Mouse (Mus musculus) ES-E14 (cell line): Measurements from ENCODE around the gene Hes6. TPM values are rescaled to one million over a fixed set of nuclear protein-coding genes. Genes with fewer than 3 reads are reported as not detected.

ENCODE experiments used
- DNase-seq: peaks from one replicate; pipeline ENCODE4 v3.0.0-alpha.2; 2013; ENCODE audit warnings: low read depth, low spot score
- H3K27ac ChIP-seq: 2 replicates; pipeline ENCODE4 v1.5.1; 2012; ENCODE audit warnings: low read depth, mild to moderate bottlenecking, low read length, moderate library complexity, mixed read lengths; ENCODE audit not compliant: poor library complexity, insufficient read depth, severe bottlenecking
- H3K36me3 ChIP-seq: 2 replicates; pipeline ENCODE4 v1.6.1; 2012; ENCODE audit warnings: mild to moderate bottlenecking, low read length, moderate library complexity, mixed read lengths; ENCODE audit not compliant: control insufficient read depth, poor library complexity, insufficient read depth, severe bottlenecking
- H3K4me1 ChIP-seq, 2 experiments: fragments of 150-350 bp in 1 of 2; sonication (generic) in 1 of 2; 2 replicates each; pipeline ENCODE4 v1.6.1; 2012; ENCODE audit warnings: low read length in 2 of 2, mild to moderate bottlenecking in 1 of 2, mixed read lengths in 1 of 2; ENCODE audit not compliant: control insufficient read depth in 2 of 2, insufficient read depth in 2 of 2, poor library complexity in 1 of 2
- H3K4me3 ChIP-seq, 2 experiments: fragments of 150-350 bp in 1 of 2; sonication (generic) in 1 of 2; 2 replicates each; pipeline ENCODE4 v1.5.1; 2012; ENCODE audit warnings: low read length in 2 of 2, low read depth in 1 of 2, mild to moderate bottlenecking in 1 of 2, mixed read lengths in 1 of 2; ENCODE audit not compliant: insufficient read depth in 1 of 2, poor library complexity in 1 of 2, severe bottlenecking in 1 of 2
- H3K9ac ChIP-seq: 2 replicates; pipeline ENCODE4 v1.6.1; 2012; ENCODE audit warnings: low read depth, mild to moderate bottlenecking, low read length, mixed read lengths; ENCODE audit not compliant: poor library complexity, insufficient read depth, severe bottlenecking
- H3K9me3 ChIP-seq: fragments of 150-350 bp; sonication (generic); 2 replicates; pipeline ENCODE4 v1.6.1; 2012; ENCODE audit warnings: low read depth, mild to moderate bottlenecking, low read length; ENCODE audit not compliant: control insufficient read depth, insufficient read depth
- CHD2 ChIP-seq: IDR thresholded peaks from 2 replicates; pipeline ENCODE4 v1.6.1; 2014; ENCODE audit warnings: mild to moderate bottlenecking, low read depth, low read length, inconsistent platforms
- HCFC1 ChIP-seq: IDR thresholded peaks from 2 replicates; pipeline ENCODE4 v1.6.1; 2012; ENCODE audit warnings: low read length, inconsistent platforms, borderline replicate concordance; ENCODE audit not compliant: insufficient read depth
- MAFK ChIP-seq: IDR thresholded peaks from 2 replicates; pipeline ENCODE4 v1.6.1; 2014; ENCODE audit warnings: mild to moderate bottlenecking, low read depth, low read length, inconsistent platforms; ENCODE audit not compliant: insufficient read depth
- ZC3H11A ChIP-seq: IDR thresholded peaks from 2 replicates; pipeline ENCODE4 v1.6.1; 2012; ENCODE audit warnings: low read depth, mild to moderate bottlenecking, inconsistent platforms, low read length, borderline replicate concordance
- ZNF384 ChIP-seq: IDR thresholded peaks from 2 replicates; pipeline ENCODE4 v1.6.1; 2012; ENCODE audit warnings: low read depth, low read length, inconsistent platforms
- in situ Hi-C, 2 experiments: fragments of 600-800 bp; cut with MboI; formaldehyde crosslinking; loops; one replicate each; pipeline ENCODE4 v1.15.1; 2025; ENCODE audit warnings: low sequenced_read_pairs in 2 of 2, inconsistent platforms in 1 of 2; ENCODE audit not compliant: unreplicated experiment in 2 of 2
- total RNA-seq: library from RNA; depleted of rRNA; stranded (reverse); fragments of 300-350 nt; gene quantifications from 2 replicates; pipeline ENCODE4 v1.2.3, GENCODE M21; 2012

Gene Hes6
- total RNA-seq, 1 experiment: 13.3 TPM

DNA sequence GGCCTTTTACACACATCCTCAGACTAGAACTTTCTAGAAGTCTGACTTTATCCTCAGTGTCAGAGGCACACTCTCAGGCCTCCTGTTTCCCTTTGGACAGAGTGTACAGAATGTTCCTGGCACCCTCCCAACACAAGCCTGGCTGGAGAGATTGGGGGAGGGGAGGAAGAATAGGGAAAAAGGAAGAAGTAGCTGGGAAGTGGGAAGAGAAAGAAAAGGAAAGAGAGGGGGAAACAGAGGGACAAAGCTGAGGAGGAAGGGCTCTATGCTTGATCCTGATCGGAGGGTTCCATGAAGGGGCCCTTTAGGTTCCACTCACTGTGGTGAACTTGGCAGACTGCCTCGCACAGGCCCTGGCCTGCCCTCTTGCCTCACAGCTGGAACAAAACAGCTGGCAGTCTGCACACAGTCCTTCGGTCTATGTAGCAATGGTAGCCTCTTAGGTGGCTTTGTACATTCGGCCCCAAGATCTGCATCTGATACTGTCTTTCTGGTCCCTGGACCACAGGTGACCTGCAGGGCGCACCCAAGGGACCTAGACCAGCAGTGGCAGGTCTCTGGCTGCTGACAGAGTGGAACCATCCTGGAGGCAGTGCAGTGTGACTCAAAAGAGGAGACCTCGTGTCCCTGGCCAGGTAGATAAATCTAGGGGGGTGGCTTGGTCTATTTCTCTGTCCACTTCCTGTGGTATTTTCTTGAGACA, 22.7 kb upstream of the Hes6 start:
- Histone ChIP-seq H3K4me3 (no peak overlapping the region), H3K4me1 (no peaks in the 10 kb centered on the region), H3K9ac (no peak overlapping the region), H3K36me3 (no peaks in the 10 kb centered on the region), H3K9me3 (no peaks in the 10 kb centered on the region), H3K27ac (no peak overlapping the region)
- in situ Hi-C loops: no loop called here
- no peak for DNase-seq
- TF ChIP-seq ZNF384 (no peak), ZC3H11A (no peak), HCFC1 (no peak), CHD2 (no peak), MAFK (no peak)

DNA sequence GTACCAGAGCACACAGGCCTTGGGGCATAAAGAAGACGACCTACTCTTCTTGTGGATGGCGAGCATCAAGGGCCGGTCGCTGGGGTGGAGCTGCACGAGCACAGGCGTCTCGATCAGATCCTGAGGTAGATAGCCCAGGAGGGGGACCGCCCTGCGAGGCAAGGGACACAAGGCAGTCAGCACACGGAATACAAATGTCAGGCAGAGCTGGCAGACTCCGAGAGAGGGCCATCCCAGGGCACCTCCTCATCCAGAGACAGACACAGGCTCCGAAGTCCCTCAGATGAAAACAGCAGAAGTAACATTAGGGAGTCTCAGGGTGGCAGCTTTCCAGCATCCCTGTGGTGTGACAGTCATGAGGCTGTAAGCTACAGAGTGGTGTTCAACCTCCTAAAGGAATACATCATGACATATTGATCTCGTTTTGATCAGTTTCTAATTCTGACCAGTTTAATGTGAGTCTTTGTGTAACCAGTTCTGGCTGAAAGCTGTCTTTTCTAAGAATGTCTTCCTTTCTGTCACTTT, 21.8 kb upstream of the Hes6 start:
- in situ Hi-C loops: no loop called here
- no peak for TF ChIP-seq MAFK
- TF ChIP-seq ZC3H11A: no peak
- no peak for TF ChIP-seq ZNF384
- no peak for TF ChIP-seq HCFC1
- no peak for TF ChIP-seq CHD2
- H3K9me3 ChIP-seq: no peaks in the 10 kb centered on the region
- DNase-seq: no peak
- H3K36me3 ChIP-seq: no peaks in the 10 kb centered on the region
- no peak overlapping the region for H3K9ac ChIP-seq
- H3K4me1 ChIP-seq: no peaks in the 10 kb centered on the region
- H3K4me3 ChIP-seq: no peak overlapping the region
- H3K27ac ChIP-seq: no peak overlapping the region

DNA sequence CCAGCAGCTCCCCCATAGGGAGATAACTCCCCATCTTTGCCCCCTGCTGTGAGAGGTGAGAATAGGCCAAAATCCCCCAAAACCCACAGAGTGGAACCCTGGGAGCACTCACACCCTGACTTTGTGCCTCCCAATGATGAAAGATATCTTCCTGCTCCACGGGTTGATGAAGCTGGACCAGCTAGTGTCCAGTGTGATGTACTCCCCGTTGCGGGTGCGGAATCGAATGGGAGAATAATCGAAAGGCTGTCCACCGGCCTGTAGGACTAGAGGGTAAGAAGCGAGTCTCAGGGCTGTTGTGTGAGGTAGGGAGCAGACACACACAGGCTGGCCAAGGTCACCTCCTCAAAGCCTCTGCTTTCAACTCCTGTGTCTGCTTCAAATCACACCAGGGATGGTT, 21.1 kb upstream of the Hes6 start:
- no peak overlapping the region for H3K27ac ChIP-seq
- in situ Hi-C loops: no loop called here
- no peak overlapping the region for H3K4me3 ChIP-seq
- no peaks in the 10 kb centered on the region for H3K9me3 ChIP-seq
- no peaks in the 10 kb centered on the region for H3K36me3 ChIP-seq
- DNase-seq: no peak
- H3K9ac ChIP-seq: no peak overlapping the region
- TF ChIP-seq HCFC1 (no peak), ZC3H11A (no peak), ZNF384 (no peak)
- no peaks in the 10 kb centered on the region for H3K4me1 ChIP-seq

DNA sequence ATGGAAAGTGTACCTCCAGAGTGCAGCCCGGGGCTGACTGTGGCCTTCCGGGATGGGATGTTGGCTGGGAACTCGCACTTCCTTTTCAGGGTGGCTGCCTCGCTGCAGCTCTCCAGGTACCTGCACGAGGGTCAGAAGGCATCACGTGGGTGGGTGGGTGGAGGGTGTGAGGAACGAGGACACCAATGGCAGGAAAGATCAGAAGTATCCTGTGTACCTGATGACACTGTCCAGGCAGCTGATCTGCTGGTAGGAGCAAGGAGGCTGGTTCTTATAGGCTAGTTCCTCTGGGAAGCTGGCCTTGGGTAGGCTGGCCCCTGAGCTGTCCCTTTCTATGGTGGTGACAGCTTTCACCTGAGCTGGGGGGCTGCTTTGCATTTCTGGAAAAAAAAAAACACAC, 16.9 kb upstream of the Hes6 start:
- TF ChIP-seq ZNF384 (no peak), MAFK (no peak), HCFC1 (no peak), CHD2 (no peak), ZC3H11A (no peak)
- in situ Hi-C loops: no loop called here
- Histone ChIP-seq H3K36me3 (no peaks in the 10 kb centered on the region), H3K27ac (no peak overlapping the region), H3K4me1 (no peaks in the 10 kb centered on the region), H3K4me3 (no peak overlapping the region), H3K9ac (no peak overlapping the region), H3K9me3 (no peaks in the 10 kb centered on the region)
- DNase-seq: no peak
